Mouse (Mus musculus): ENCODE measurements around the gene Nt5dc3.

The Nt5dc3 gene

GRCm38 (mm10) chr10:86880071-86880806 lies 101.4 kb downstream of the Nt5dc3 start:
- DNase-seq (ENCODE audit: low spot score) = no peak

DNA sequence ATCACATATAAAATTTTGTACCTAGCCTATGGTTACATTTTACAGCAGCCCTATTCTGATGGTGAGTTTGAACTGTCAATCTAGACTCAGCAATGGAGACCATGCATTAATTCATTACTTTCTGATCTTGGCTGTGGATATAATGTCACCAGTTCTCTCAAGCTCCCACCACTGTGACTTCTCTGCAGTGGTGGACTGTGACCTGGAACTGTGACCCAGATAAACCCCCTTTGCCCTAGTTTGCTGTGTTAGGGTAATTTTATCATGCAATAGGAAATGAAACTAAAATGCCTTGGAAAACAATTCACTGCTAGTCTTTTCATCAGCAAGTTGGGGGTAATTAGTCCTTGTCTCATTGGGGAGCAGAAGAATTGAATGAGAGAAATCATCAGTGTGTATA lies 102.6 kb downstream of the Nt5dc3 start:
- DNase-seq (ENCODE audit: low spot score) = no peak

- no peak for DNase-seq (ENCODE audit: low spot score)
Measured at GRCm38 (mm10) chr10:86886434-86886833, 107.6 kb downstream of the Nt5dc3 start.

Measured in c-Kit-positive CD71-positive TER-119-positive erythroid progenitor cells, embryonic 14.5 days (primary cell).